Mouse (Mus musculus): ENCODE measurements at regions not wholly inside any gene's neighbourhood (a gene's known extent, or its start where the extent isn't known, plus 50 kb on each side); places are given as distances from the start of the nearest gene placed in this dataset.
A peak's percentile ranks its signal among the peaks of the same experiment; 100 is the strongest.
"Not testable (repeated sequence)": the region's sequence is repeated elsewhere in the genome, so short reads cannot be mapped to it uniquely, and the experiment has no call there.

DNA sequence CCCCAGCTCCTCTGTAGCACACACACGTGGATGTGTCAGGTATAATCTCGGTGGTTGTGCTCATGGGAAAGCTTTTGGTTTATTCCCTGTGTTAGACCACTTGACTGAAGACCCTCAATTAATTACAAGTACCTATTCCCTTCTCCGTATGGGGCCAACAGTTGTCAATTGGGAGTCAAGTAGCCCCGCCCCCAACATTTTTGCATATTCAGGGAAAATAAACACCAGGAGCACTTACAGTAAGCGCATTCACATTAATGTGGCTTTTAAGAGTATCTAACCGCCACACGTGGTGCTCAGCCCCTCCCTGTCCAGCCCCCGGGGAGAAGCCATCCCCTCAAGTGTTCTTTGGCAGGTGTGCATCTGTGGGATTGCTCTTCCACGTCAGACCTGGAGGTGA is 223.9 kb downstream of the Tpra1 start:
- WGBS: 48% methylated on average over 9 of the region's 9 CpGs
- no peak overlapping the region for H3K4me3 ChIP-seq (replicated peaks; ENCODE audit: low read length)
- ATAC-seq (ENCODE audit: low FRiP score, low read depth): no peak

DNA sequence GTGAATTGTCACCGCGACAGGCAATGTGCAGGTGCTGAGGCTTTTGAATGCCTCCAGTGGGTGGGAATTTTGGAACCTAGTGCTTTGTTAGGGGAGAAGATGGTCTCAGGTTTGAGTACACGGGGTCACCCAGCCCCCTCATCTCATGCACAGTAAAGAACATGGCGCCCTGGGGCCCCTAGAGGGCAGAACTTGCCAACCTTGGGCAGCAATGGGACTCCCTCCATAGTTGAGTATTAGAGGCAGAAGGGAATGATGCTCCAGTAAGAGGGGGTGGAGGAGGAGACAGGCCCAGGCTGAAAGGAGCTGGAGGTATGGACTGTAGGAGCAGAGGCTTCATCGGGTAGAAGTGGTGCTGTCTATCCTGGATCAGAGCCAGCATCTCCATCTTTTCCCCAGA is 226.1 kb downstream of the Tpra1 start:
- not testable (repeated sequence) for H3K36me3 ChIP-seq (ENCODE audit: control insufficient read depth, insufficient read depth, low read length); DNase-seq (ENCODE audit: low spot score); H3K9me3 ChIP-seq (ENCODE audit: control insufficient read depth, low read length); H3K27me3 ChIP-seq (ENCODE audit: control insufficient read depth, insufficient read depth, low read length); H3K4me2 ChIP-seq (replicated peaks; ENCODE audit: low read depth, low read length, severe bottlenecking); H3K9ac ChIP-seq (ENCODE audit: low read depth, low read length, severe bottlenecking); ATAC-seq (ENCODE audit: low FRiP score, low read depth); H3K27ac ChIP-seq (replicated peaks; ENCODE audit: low read depth, low read length); H3K4me1 ChIP-seq (ENCODE audit: control insufficient read depth, insufficient read depth, low read length); H3K4me3 ChIP-seq (replicated peaks; ENCODE audit: low read length)
- 56% methylated on average over 5 of the region's 5 CpGs for WGBS

More for the DNA sequence above, 223.9 kb downstream of the Tpra1 start:
- no peak overlapping the region for H3K4me2 ChIP-seq (replicated peaks; ENCODE audit: low read depth, low read length, severe bottlenecking)
- no peak for TF ChIP-seq POLR2A (IDR thresholded peaks at IDR 0.05; ENCODE audit: borderline replicate concordance, extremely low read depth, insufficient read depth, insufficient read length)
- no peak overlapping the region for H3K27ac ChIP-seq (replicated peaks; ENCODE audit: low read depth, low read length)
- H3K36me3 ChIP-seq (ENCODE audit: control insufficient read depth, insufficient read depth, low read length): no peaks in the 10 kb centered on the region
- no peaks in the 10 kb centered on the region for H3K4me1 ChIP-seq (ENCODE audit: control insufficient read depth, insufficient read depth, low read length)
- H3K9ac ChIP-seq (ENCODE audit: low read depth, low read length, severe bottlenecking): no peak overlapping the region
- no peaks in the 10 kb centered on the region for H3K27me3 ChIP-seq (ENCODE audit: control insufficient read depth, insufficient read depth, low read length)
- DNase-seq (ENCODE audit: low spot score): no peak
- H3K9me3 ChIP-seq (ENCODE audit: control insufficient read depth, low read length): no peaks in the 10 kb centered on the region

DNA sequence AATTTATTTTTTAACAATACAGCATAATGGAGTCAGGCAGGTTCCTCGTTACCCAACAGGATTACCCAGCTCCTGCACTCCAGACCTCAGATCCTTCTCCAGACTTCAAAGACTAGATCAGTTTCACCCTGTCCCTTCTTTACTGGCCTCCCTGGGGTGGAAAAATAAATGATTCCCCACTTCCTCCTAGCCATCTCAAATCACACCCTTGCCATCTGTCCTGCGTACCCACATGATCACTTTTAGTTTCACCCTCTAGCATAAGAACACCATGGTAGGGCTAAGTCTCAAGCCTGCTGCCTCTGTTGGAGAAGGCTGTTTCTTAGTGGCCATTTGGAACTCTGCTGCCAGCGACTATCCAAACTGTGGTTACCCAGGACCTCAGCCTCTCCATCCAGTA is 222.0 kb downstream of the Plxna1 start:
- Histone ChIP-seq H3K27ac (replicated peaks; ENCODE audit: low read depth, low read length) (no peak overlapping the region), H3K4me1 (ENCODE audit: control insufficient read depth, insufficient read depth, low read length) (no peaks in the 10 kb centered on the region), H3K9me3 (ENCODE audit: control insufficient read depth, low read length) (no peaks in the 10 kb centered on the region), H3K9ac (ENCODE audit: low read depth, low read length, severe bottlenecking) (no peak overlapping the region), H3K27me3 (ENCODE audit: control insufficient read depth, insufficient read depth, low read length) (no peaks in the 10 kb centered on the region), H3K36me3 (ENCODE audit: control insufficient read depth, insufficient read depth, low read length) (no peaks in the 10 kb centered on the region), H3K4me3 (replicated peaks; ENCODE audit: low read length) (no peak overlapping the region), H3K4me2 (replicated peaks; ENCODE audit: low read depth, low read length, severe bottlenecking) (no peak overlapping the region)
- whole genome bisulfite sequencing: 53% methylated on average over 3 of the region's 3 CpGs
- DNase-seq (ENCODE audit: low spot score) (no peak), ATAC-seq (ENCODE audit: low FRiP score, low read depth) (no peak)
- no peak for TF ChIP-seq POLR2A (IDR thresholded peaks at IDR 0.05; ENCODE audit: borderline replicate concordance, extremely low read depth, insufficient read depth, insufficient read length)

DNA sequence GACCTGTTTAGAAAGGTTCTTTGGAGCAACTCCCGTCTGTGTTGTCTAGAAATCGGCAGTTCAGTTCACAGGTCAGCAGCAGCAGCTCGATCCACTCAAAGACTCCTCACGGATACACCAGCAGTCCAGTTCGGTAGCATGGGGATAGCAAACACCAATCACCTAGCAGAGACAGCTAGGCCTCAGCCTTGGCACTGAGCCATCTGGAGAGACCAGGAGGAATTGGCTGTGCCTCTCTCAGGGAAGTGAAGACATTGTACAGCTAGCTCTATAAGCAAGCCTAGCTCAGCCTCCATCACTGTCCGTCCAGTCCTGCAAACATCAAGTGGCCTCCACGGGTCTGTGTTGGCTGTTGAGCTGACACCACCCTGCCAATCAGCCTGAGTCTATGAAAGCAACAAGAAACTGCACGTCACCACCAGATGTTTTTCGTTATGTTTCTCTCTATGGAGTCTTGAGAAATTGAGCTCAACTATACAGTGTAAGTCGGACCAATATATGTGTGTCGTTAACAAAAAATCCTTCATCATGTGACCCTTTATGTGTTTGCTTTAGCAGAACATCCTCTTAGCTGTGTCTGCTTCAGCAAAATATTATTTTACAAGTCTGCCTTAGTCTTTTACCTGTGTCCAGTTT is 209.3 kb downstream of the Plxna1 start:
- no peak overlapping the region for H3K9ac ChIP-seq (ENCODE audit: low read depth, low read length, severe bottlenecking)
- ATAC-seq (ENCODE audit: low FRiP score, low read depth): peak; percentile 57; the same call in 1 of the 2 replicates
- H3K4me3 ChIP-seq (replicated peaks; ENCODE audit: low read length): no peak overlapping the region
- no peaks in the 10 kb centered on the region for H3K36me3 ChIP-seq (ENCODE audit: control insufficient read depth, insufficient read depth, low read length)
- no peaks in the 10 kb centered on the region for H3K4me1 ChIP-seq (ENCODE audit: control insufficient read depth, insufficient read depth, low read length)
- TF ChIP-seq POLR2A (IDR thresholded peaks at IDR 0.05; ENCODE audit: borderline replicate concordance, extremely low read depth, insufficient read depth, insufficient read length): no peak
- no peaks in the 10 kb centered on the region for H3K9me3 ChIP-seq (ENCODE audit: control insufficient read depth, low read length)
- 52% methylated on average over 11 of the region's 11 CpGs for WGBS
- no peak overlapping the region for H3K4me2 ChIP-seq (replicated peaks; ENCODE audit: low read depth, low read length, severe bottlenecking)
- peak; percentile 68 for DNase-seq (ENCODE audit: low spot score)
- H3K27ac ChIP-seq (replicated peaks; ENCODE audit: low read depth, low read length): no peak overlapping the region
- no peaks in the 10 kb centered on the region for H3K27me3 ChIP-seq (ENCODE audit: control insufficient read depth, insufficient read depth, low read length)

DNA sequence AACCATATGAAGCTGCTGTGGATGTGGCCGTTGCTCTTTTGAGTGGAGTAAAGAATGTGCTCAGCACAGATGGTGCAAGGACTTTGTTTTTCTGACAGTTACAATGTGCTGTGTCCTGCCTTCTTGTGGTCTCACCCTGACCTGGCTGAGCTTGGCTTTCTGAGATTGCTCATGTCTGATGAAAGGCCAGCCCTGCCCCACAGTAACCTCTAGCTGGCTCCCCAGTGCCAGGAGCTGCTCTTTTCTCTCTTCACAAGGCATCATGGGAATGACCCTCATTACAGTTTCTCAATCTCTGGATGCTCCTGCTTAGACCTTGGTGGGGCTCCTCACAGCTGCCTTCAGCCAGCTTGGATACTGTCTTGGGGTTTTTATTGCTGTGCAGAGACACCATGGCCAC is 204.9 kb downstream of the Plxna1 start:
- Histone ChIP-seq H3K4me1 (ENCODE audit: control insufficient read depth, insufficient read depth, low read length) (no peaks in the 10 kb centered on the region), H3K4me3 (replicated peaks; ENCODE audit: low read length) (no peak overlapping the region), H3K9ac (ENCODE audit: low read depth, low read length, severe bottlenecking) (no peak overlapping the region), H3K4me2 (replicated peaks; ENCODE audit: low read depth, low read length, severe bottlenecking) (no peak overlapping the region), H3K36me3 (ENCODE audit: control insufficient read depth, insufficient read depth, low read length) (no peaks in the 10 kb centered on the region), H3K27me3 (ENCODE audit: control insufficient read depth, insufficient read depth, low read length) (no peaks in the 10 kb centered on the region), H3K27ac (replicated peaks; ENCODE audit: low read depth, low read length) (no peak overlapping the region), H3K9me3 (ENCODE audit: control insufficient read depth, low read length) (no peaks in the 10 kb centered on the region)
- 71% methylated on average over 1 of the region's 1 CpGs for WGBS
- no peak for ATAC-seq (ENCODE audit: low FRiP score, low read depth)
- no peak for TF ChIP-seq POLR2A (IDR thresholded peaks at IDR 0.05; ENCODE audit: borderline replicate concordance, extremely low read depth, insufficient read depth, insufficient read length)
- no peak for DNase-seq (ENCODE audit: low spot score)

DNA sequence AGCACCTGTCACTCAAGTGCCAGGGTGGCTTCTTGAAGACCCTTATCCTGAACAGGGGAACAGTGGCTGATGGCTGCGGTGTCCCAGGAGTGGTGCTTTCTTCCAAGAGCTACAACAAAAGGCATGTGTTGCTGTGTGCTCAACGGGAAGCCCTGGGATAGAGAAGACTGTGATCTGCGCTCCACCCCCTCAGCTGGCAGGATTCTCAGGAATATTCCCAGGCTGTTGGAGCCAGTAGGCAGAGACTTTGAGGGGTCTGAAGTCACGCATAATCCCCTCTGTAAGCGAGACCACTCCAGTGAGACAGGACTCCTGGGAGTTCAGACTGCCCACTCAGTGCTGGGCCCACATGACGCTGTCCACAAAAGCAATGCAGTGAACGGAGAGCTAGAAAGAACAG is 202.4 kb downstream of the Plxna1 start:
- Histone ChIP-seq H3K36me3 (ENCODE audit: control insufficient read depth, insufficient read depth, low read length) (no peaks in the 10 kb centered on the region), H3K4me1 (ENCODE audit: control insufficient read depth, insufficient read depth, low read length) (no peaks in the 10 kb centered on the region), H3K4me3 (replicated peaks; ENCODE audit: low read length) (no peak overlapping the region), H3K27me3 (ENCODE audit: control insufficient read depth, insufficient read depth, low read length) (no peaks in the 10 kb centered on the region), H3K4me2 (replicated peaks; ENCODE audit: low read depth, low read length, severe bottlenecking) (no peak overlapping the region), H3K27ac (replicated peaks; ENCODE audit: low read depth, low read length) (no peak overlapping the region), H3K9me3 (ENCODE audit: control insufficient read depth, low read length) (no peaks in the 10 kb centered on the region), H3K9ac (ENCODE audit: low read depth, low read length, severe bottlenecking) (no peak overlapping the region)
- ATAC-seq (ENCODE audit: low FRiP score, low read depth): no peak
- no peak for TF ChIP-seq POLR2A (IDR thresholded peaks at IDR 0.05; ENCODE audit: borderline replicate concordance, extremely low read depth, insufficient read depth, insufficient read length)
- WGBS: 58% methylated on average over 7 of the region's 7 CpGs
- no peak for DNase-seq (ENCODE audit: low spot score)
